Mouse (Mus musculus): ENCODE measurements around the gene Bbip1. TPM values are rescaled to one million over a fixed set of nuclear protein-coding genes. Genes with fewer than 3 reads are reported as not detected.

Bbip1 gene
- polyA plus RNA-seq, 1 experiment from 2014 or later = 119 TPM

DNA sequence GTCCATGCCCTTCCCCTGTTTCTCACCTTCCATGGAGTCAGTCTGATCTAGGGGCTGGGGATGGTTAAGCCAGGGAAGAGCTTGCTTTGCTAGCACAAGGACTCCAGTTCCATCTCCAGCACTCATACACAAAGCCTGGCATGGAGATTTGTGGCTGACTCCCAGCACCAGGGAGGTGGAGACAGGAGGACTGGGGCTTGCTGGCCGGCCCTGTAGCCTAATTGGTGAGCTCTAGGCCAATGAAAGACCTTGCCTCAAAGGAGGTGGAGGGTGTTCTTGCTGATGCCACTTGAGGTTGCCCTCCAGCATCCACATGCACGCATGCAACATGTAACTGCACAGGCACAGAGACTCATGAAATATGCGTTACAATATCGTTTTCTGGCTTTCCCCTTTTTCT lies 45.9 kb downstream of the Bbip1 start:
- H3K4me3 ChIP-seq = no peak overlapping the region
- no peaks in the 10 kb centered on the region for H3K9me3 ChIP-seq
- H3K27ac ChIP-seq (replicated peaks) = no peak overlapping the region
- H3K36me3 ChIP-seq = no peaks in the 10 kb centered on the region
- H3K9ac ChIP-seq (replicated peaks) = no peak overlapping the region
- H3K4me2 ChIP-seq (replicated peaks) = no peak overlapping the region
- 76% methylated on average over 4 of the region's 4 CpGs for WGBS
- H3K27me3 ChIP-seq = peaks cover 11% of the 10 kb centered on the region; the same call in 1 of the 2 replicates
- ATAC-seq (ENCODE audit: low FRiP score, low read depth) = no peak
- H3K4me1 ChIP-seq = peaks cover 4% of the 10 kb centered on the region

GRCm38 (mm10) chr19:53898046-53898445 lies 46.4 kb downstream of the Bbip1 start:
- Histone ChIP-seq H3K9ac (replicated peaks) (no peak overlapping the region), H3K4me1 (peaks cover 4% of the 10 kb centered on the region), H3K36me3 (no peaks in the 10 kb centered on the region), H3K9me3 (no peaks in the 10 kb centered on the region), H3K4me3 (no peak overlapping the region), H3K27ac (replicated peaks) (no peak overlapping the region), H3K4me2 (replicated peaks) (no peak overlapping the region), H3K27me3 (peaks cover 11% of the 10 kb centered on the region; the same call in 1 of the 2 replicates)
- no peak for ATAC-seq (ENCODE audit: low FRiP score, low read depth)
- 80% methylated on average over 5 of the region's 5 CpGs for WGBS

GRCm38 (mm10) chr19:53894538-53895121 lies 49.8 kb downstream of the Bbip1 start:
- Histone ChIP-seq H3K27me3 (no peaks in the 10 kb centered on the region), H3K4me2 (replicated peaks) (no peak overlapping the region), H3K4me3 (no peak overlapping the region), H3K4me1 (0 out of 2 replicates have a peak, but pooled peaks cover 5% of the 10 kb centered on the region), H3K36me3 (no peaks in the 10 kb centered on the region), H3K9me3 (no peaks in the 10 kb centered on the region), H3K9ac (replicated peaks) (no peak overlapping the region), H3K27ac (replicated peaks) (no peak overlapping the region)
- 82% methylated on average over 12 of the region's 12 CpGs for WGBS
- ATAC-seq (ENCODE audit: low FRiP score, low read depth) = no peak

DNA sequence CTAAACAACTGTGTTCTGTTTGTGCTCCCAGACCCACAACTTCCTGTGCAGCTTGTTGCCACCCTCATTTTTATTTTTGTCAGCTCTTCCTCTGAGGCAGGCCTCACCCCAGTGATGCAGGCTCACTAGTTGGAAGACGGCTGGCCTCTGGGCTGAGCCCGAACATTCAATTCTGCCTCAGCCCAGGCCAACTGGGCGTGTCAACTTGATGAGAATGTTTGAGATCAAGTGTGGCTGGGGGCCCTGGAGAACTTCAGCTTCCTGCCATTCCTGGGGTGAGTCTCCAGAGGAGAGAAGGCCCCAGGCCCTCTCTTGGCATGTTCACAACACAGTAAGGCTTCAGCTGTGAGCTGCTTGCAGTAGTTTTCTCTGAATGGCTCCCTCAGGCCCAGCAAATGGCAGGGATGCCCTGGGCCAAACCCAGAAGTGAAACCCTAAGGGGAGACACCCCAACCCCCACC lies 50.7 kb downstream of the Bbip1 start:
- no peaks in the 10 kb centered on the region for H3K9me3 ChIP-seq
- no peak for ATAC-seq (ENCODE audit: low FRiP score, low read depth)
- no peak overlapping the region for H3K4me2 ChIP-seq (replicated peaks)
- H3K27me3 ChIP-seq = no peaks in the 10 kb centered on the region
- 0 out of 2 replicates have a peak, but pooled peaks cover 5% of the 10 kb centered on the region for H3K4me1 ChIP-seq
- no peak overlapping the region for H3K27ac ChIP-seq (replicated peaks)
- WGBS = 77% methylated on average over 3 of the region's 3 CpGs
- no peak overlapping the region for H3K4me3 ChIP-seq
- no peaks in the 10 kb centered on the region for H3K36me3 ChIP-seq
- no peak overlapping the region for H3K9ac ChIP-seq (replicated peaks)

- no peaks in the 10 kb centered on the region for H3K27me3 ChIP-seq
- no peak overlapping the region for H3K4me2 ChIP-seq (replicated peaks)
- no peak overlapping the region for H3K4me3 ChIP-seq
- 83% methylated on average over 9 of the region's 9 CpGs for WGBS
- no peaks in the 10 kb centered on the region for H3K9me3 ChIP-seq
- H3K9ac ChIP-seq (replicated peaks) = no peak overlapping the region
- 0 out of 2 replicates have a peak, but pooled peaks cover 5% of the 10 kb centered on the region for H3K4me1 ChIP-seq
- H3K36me3 ChIP-seq = no peaks in the 10 kb centered on the region
- no peak for ATAC-seq (ENCODE audit: low FRiP score, low read depth)
- no peak overlapping the region for H3K27ac ChIP-seq (replicated peaks)
These were observed 51.5 kb downstream of the Bbip1 start for GRCm38 (mm10) chr19:53892838-53893359.

DNA sequence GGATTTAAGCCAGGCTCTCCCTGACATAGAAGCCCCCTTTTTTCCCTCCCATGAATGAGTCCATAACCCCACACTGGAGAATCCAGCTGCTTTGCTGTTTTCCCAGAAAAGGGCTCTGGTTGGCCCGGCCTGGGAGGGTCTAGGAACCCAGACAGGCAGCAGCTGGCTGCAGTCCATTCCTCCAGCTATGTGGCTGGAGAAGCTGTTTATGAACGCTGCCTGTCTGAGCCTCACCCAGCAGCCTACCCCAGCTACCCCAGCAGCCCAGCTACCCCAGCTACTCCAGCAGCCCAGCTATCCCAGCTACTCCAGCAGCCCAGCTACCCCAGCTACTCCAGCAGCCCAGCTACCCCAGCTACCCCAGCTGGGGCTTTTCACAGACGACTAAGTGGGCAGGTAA lies 52.4 kb downstream of the Bbip1 start, which contains the start of gene Pdcd4:
Pdcd4 (plus strand) TSS at position 171 of the 400 bp plus-strand sequence.
- no peak within 1 kb of the TSS for H3K27ac ChIP-seq (replicated peaks)
- no peaks in the 10 kb centered on the region for H3K27me3 ChIP-seq
- H3K4me2 ChIP-seq (replicated peaks) = no peak within 1 kb of the TSS
- ATAC-seq (ENCODE audit: low FRiP score, low read depth) = no peak
- H3K4me3 ChIP-seq = no peak within 1 kb of the TSS
- 66% methylated on average over 3 of the region's 3 CpGs for WGBS
- no peaks in the 10 kb centered on the region for H3K36me3 ChIP-seq
- H3K9ac ChIP-seq (replicated peaks) = no peak within 1 kb of the TSS
- 0 out of 2 replicates have a peak, but pooled peaks cover 5% of the 10 kb centered on the region for H3K4me1 ChIP-seq
- no peaks in the 10 kb centered on the region for H3K9me3 ChIP-seq

DNA sequence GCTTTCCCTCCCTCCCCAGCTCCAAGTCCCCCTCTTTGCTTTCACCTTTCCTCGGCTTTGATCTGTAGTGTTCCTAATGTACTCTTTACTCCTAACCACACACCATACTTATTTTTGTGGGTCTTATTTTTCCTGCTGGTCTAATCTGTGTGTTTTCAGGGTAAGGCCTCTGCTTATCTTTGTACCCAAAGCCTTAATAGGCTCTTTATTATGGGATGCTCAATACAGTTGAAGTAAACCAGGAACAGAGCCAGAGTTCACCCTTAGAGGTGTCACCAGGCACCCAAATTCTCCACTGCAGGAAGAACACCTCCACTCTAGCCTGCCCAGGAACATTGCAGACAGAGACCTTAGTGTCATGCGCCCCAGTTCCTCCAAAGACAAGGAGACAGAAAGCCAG lies 52.9 kb downstream of the Bbip1 start:
- no peak overlapping the region for H3K27ac ChIP-seq (replicated peaks)
- 0 out of 2 replicates have a peak, but pooled peaks cover 5% of the 10 kb centered on the region for H3K4me1 ChIP-seq
- H3K36me3 ChIP-seq = no peaks in the 10 kb centered on the region
- H3K9ac ChIP-seq (replicated peaks) = no peak overlapping the region
- H3K9me3 ChIP-seq = no peaks in the 10 kb centered on the region
- H3K4me3 ChIP-seq = no peak overlapping the region
- H3K4me2 ChIP-seq (replicated peaks) = no peak overlapping the region
- no peaks in the 10 kb centered on the region for H3K27me3 ChIP-seq
- 96% methylated on average over 2 of the region's 2 CpGs for WGBS
- no peak for ATAC-seq (ENCODE audit: low FRiP score, low read depth)

- Histone ChIP-seq H3K9ac (replicated peaks) (no peak overlapping the region), H3K9me3 (no peaks in the 10 kb centered on the region), H3K4me3 (no peak overlapping the region), H3K27me3 (no peaks in the 10 kb centered on the region), H3K4me2 (replicated peaks) (no peak overlapping the region), H3K4me1 (0 out of 2 replicates have a peak, but pooled peaks cover 5% of the 10 kb centered on the region), H3K36me3 (no peaks in the 10 kb centered on the region), H3K27ac (replicated peaks) (no peak overlapping the region)
- no peak for ATAC-seq (ENCODE audit: low FRiP score, low read depth)
- 64% methylated on average over 5 of the region's 5 CpGs for WGBS
These were observed 53.6 kb downstream of the Bbip1 start for GRCm38 (mm10) chr19:53890781-53891251.

GRCm38 (mm10) chr19:53890274-53890673 lies 54.2 kb downstream of the Bbip1 start:
- Histone ChIP-seq H3K27ac (replicated peaks) (no peak overlapping the region), H3K27me3 (no peaks in the 10 kb centered on the region), H3K36me3 (no peaks in the 10 kb centered on the region), H3K9me3 (no peaks in the 10 kb centered on the region), H3K4me1 (peaks cover 10% of the 10 kb centered on the region; the same call in 1 of the 2 replicates), H3K4me3 (no peak overlapping the region), H3K4me2 (replicated peaks) (no peak overlapping the region), H3K9ac (replicated peaks) (no peak overlapping the region)
- no peak for ATAC-seq (ENCODE audit: low FRiP score, low read depth)
- WGBS = 64% methylated on average over 5 of the region's 5 CpGs

DNA sequence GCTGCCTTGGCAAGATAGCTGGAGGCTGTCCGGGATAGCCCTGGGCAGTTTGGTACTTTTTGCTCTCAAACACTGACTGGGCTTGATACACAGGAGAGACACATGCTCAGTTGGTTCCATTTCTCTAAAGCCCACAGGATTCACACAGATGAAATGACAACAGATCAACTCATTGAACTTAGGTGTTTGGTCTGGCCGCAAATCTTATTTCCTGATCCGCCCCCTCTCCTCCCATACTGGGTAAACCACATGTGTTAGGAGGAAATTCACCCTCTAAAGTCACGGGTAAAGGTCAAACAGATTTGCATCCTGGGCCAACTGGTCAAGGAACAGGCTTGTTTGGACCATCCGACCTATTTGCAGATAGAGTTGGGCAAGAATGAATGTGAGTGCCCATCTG lies 54.9 kb downstream of the Bbip1 start:
- H3K36me3 ChIP-seq = no peaks in the 10 kb centered on the region
- no peak for ATAC-seq (ENCODE audit: low FRiP score, low read depth)
- 82% methylated on average over 5 of the region's 5 CpGs for WGBS

GRCm38 (mm10) chr19:53888331-53888730 lies 56.1 kb downstream of the Bbip1 start:
- no peak overlapping the region for H3K9ac ChIP-seq (replicated peaks)
- H3K4me1 ChIP-seq = peaks cover 11% of the 10 kb centered on the region; the same call in 1 of the 2 replicates
- no peak overlapping the region for H3K4me3 ChIP-seq
- no peak overlapping the region for H3K4me2 ChIP-seq (replicated peaks)
- no peak overlapping the region for H3K27ac ChIP-seq (replicated peaks)
- H3K9me3 ChIP-seq = no peaks in the 10 kb centered on the region
- no peaks in the 10 kb centered on the region for H3K27me3 ChIP-seq
- H3K36me3 ChIP-seq = no peaks in the 10 kb centered on the region
- 85% methylated on average over 9 of the region's 9 CpGs for WGBS
- no peak for ATAC-seq (ENCODE audit: low FRiP score, low read depth)

More for the DNA sequence above, 54.9 kb downstream of the Bbip1 start:
- H3K9me3 ChIP-seq = no peaks in the 10 kb centered on the region
- H3K4me2 ChIP-seq (replicated peaks) = no peak overlapping the region
- peaks cover 11% of the 10 kb centered on the region; the same call in 1 of the 2 replicates for H3K4me1 ChIP-seq
- H3K27me3 ChIP-seq = no peaks in the 10 kb centered on the region
- no peak overlapping the region for H3K27ac ChIP-seq (replicated peaks)
- no peak overlapping the region for H3K9ac ChIP-seq (replicated peaks)
- no peak overlapping the region for H3K4me3 ChIP-seq

- Histone ChIP-seq H3K9ac (replicated peaks) (no peak overlapping the region), H3K9me3 (no peaks in the 10 kb centered on the region), H3K27me3 (no peaks in the 10 kb centered on the region), H3K4me1 (peaks cover 11% of the 10 kb centered on the region; the same call in 1 of the 2 replicates), H3K36me3 (no peaks in the 10 kb centered on the region), H3K4me3 (no peak overlapping the region), H3K27ac (replicated peaks) (no peak overlapping the region), H3K4me2 (replicated peaks) (no peak overlapping the region)
- ATAC-seq (ENCODE audit: low FRiP score, low read depth) = no peak
- WGBS = 89% methylated on average over 3 of the region's 3 CpGs
These were observed 56.6 kb downstream of the Bbip1 start for GRCm38 (mm10) chr19:53887822-53888221.

Measured in midbrain, embryonic 12.5 days (tissue).